In genomic region chr1:64119851-64120250, GRCm38 (mm10) we compare ENCODE assay signal across 8 mouse cellular contexts. TPM values are rescaled to one million over a fixed set of nuclear protein-coding genes. Genes with fewer than 3 reads are reported as not detected.
DNase-seq lines count a peak whose midpoint lies in the region; ATAC-seq and TF ChIP-seq lines count a peak whose summit lies in the region.

No protein-coding gene starts in this region.

- H3K4me2 ChIP-seq in forebrain, postnatal 0 days (ENCODE audit: low read depth) = peak overlapping the region; percentile 73
- H3K4me2 ChIP-seq in hindbrain, embryonic 15.5 days = peak overlapping the region; percentile 71
- H3K4me2 ChIP-seq in midbrain, embryonic 11.5 days = peak overlapping the region; percentile 72

- intact Hi-C loops in left cerebral cortex, postnatal 4 days (cut with DNase I) = loop anchor here (2.0 to 10.0 kb wide), 6 partner anchors 75 to 453 kb away; no protein-coding TSS in a partner anchor

- H3K27ac ChIP-seq in brown adipose tissue, adult 24 weeks (replicated peaks; ENCODE audit: low read depth, low read length) = peak overlapping the region; percentile 99
- H3K27ac ChIP-seq in forebrain, postnatal 0 days (ENCODE audit: low read depth, low read length) = peak overlapping the region; percentile 100
- peak overlapping the region; percentile 100 for H3K27ac ChIP-seq in hindbrain, embryonic 15.5 days (replicated peaks)
- peak overlapping the region; percentile 84 for H3K27ac ChIP-seq in midbrain, embryonic 11.5 days (ENCODE audit: low read depth, low read length)

- H3K36me3 ChIP-seq in erythroblast, embryonic 14.5 days (ENCODE audit: control insufficient read depth) = no peaks in the 10 kb centered on the region
- H3K36me3 ChIP-seq in forebrain, postnatal 0 days (ENCODE audit: insufficient read depth) = no peaks in the 10 kb centered on the region
- no peaks in the 10 kb centered on the region for H3K36me3 ChIP-seq in hindbrain, embryonic 15.5 days
- no peaks in the 10 kb centered on the region for H3K36me3 ChIP-seq in midbrain, embryonic 11.5 days (ENCODE audit: control insufficient read depth, insufficient read depth, low read length)

- no peak for TF ChIP-seq CTCF in forebrain, postnatal 0 days (IDR thresholded peaks at IDR 0.05; ENCODE audit: low read depth)

- peak overlapping the region; percentile 76 for H3K4me3 ChIP-seq in erythroblast, embryonic 14.5 days (replicated peaks)
- peak overlapping the region; percentile 91 for H3K4me3 ChIP-seq in brown adipose tissue, adult 24 weeks (ENCODE audit: insufficient read depth, low read depth, low read length)
- H3K4me3 ChIP-seq in forebrain, postnatal 0 days (ENCODE audit: low read depth, low read length) = peak overlapping the region; percentile 79
- H3K4me3 ChIP-seq in hindbrain, embryonic 15.5 days = peak overlapping the region; percentile 81
- peak overlapping the region; percentile 72 for H3K4me3 ChIP-seq in midbrain, embryonic 11.5 days (ENCODE audit: low read depth, low read length)

- no peak for ATAC-seq in erythroblast, adult 5-6 weeks (replicated peaks; ENCODE audit: low FRiP score, poor library complexity, severe bottlenecking)
- no peak for ATAC-seq in forebrain, postnatal 0 days
- ATAC-seq in hindbrain, embryonic 15.5 days (ENCODE audit: low FRiP score, low read depth) = no peak
- no peak for ATAC-seq in midbrain, embryonic 11.5 days (ENCODE audit: low FRiP score)

- H3K4me1 ChIP-seq in erythroblast, embryonic 14.5 days (ENCODE audit: control insufficient read depth) = peaks cover 41% of the 10 kb centered on the region
- H3K4me1 ChIP-seq in brown adipose tissue, adult 24 weeks (ENCODE audit: control insufficient read depth, insufficient read depth, insufficient read length, low read length) = peaks cover 20% of the 10 kb centered on the region
- H3K4me1 ChIP-seq in forebrain, postnatal 0 days (ENCODE audit: insufficient read depth) = peaks cover 27% of the 10 kb centered on the region
- H3K4me1 ChIP-seq in hindbrain, embryonic 15.5 days (replicated peaks) = peaks cover 49% of the 10 kb centered on the region
- peaks cover 7% of the 10 kb centered on the region for H3K4me1 ChIP-seq in midbrain, embryonic 11.5 days (ENCODE audit: control insufficient read depth, insufficient read depth, low read length)

- peak overlapping the region; percentile 88 for H3K9ac ChIP-seq in forebrain, postnatal 0 days
- peak overlapping the region; percentile 93 for H3K9ac ChIP-seq in hindbrain, embryonic 15.5 days
- H3K9ac ChIP-seq in midbrain, embryonic 11.5 days (ENCODE audit: low read length) = peak overlapping the region; percentile 99

- H3K27me3 ChIP-seq in erythroblast, embryonic 14.5 days (ENCODE audit: control insufficient read depth) = peaks cover 42% of the 10 kb centered on the region
- no peaks in the 10 kb centered on the region for H3K27me3 ChIP-seq in forebrain, postnatal 0 days (ENCODE audit: insufficient read depth, low read length)
- no peaks in the 10 kb centered on the region for H3K27me3 ChIP-seq in hindbrain, embryonic 15.5 days
- H3K27me3 ChIP-seq in midbrain, embryonic 11.5 days (ENCODE audit: control insufficient read depth, insufficient read depth, low read length) = no peaks in the 10 kb centered on the region

- under 1% methylated on average over 8 of the region's 8 CpGs for WGBS in forebrain, postnatal 0 days
- 5% methylated on average over 8 of the region's 8 CpGs for WGBS in hindbrain, embryonic 15.5 days
- WGBS in midbrain, embryonic 11.5 days = 4% methylated on average over 8 of the region's 8 CpGs

- peak; percentile 70 for DNase-seq in forebrain, postnatal 0 days
- peak; percentile 29 for DNase-seq in left cerebral cortex, postnatal 4 days
- peak; percentile 92 for DNase-seq in midbrain, embryonic 11.5 days (ENCODE audit: low spot score, missing footprints)
- DNase-seq in spleen, adult 12 weeks (ENCODE audit: low spot score) = no peak

- no peaks in the 10 kb centered on the region for H3K9me3 ChIP-seq in erythroblast, embryonic 14.5 days (ENCODE audit: control insufficient read depth, low read length)
- no peaks in the 10 kb centered on the region for H3K9me3 ChIP-seq in forebrain, postnatal 0 days (ENCODE audit: low read length)
- H3K9me3 ChIP-seq in hindbrain, embryonic 15.5 days = no peaks in the 10 kb centered on the region
- H3K9me3 ChIP-seq in midbrain, embryonic 11.5 days (ENCODE audit: control insufficient read depth, low read length) = no peaks in the 10 kb centered on the region

RNA-seq across cellular contexts. Expression of gene Klf7, which starts 2.2 kb away (rescaled TPM):
- under 0.01 and 0.05 TPM in 2 replicates for polyA plus RNA-seq in erythroblast, embryonic 14.5 days (2012)
- 6.1 and 7.3 TPM in 2 replicates for total RNA-seq in erythroblast, adult 5-6 weeks (2015; ENCODE audit: low replicate concordance)
- total RNA-seq in erythroblast, adult 5-6 weeks (2017; ENCODE audit: low replicate concordance) = 2.4 and 4.1 TPM in 2 replicates
- polyA plus RNA-seq in brown adipose tissue, adult 24 weeks (2012; ENCODE audit: insufficient read depth, insufficient read length, missing spikeins) = 3.5 and 5.8 TPM in 2 replicates
- 51.4 and 61.5 TPM in 2 replicates for total RNA-seq in forebrain, postnatal 0 days (2014; rRNA removed)
- polyA plus RNA-seq in forebrain, postnatal 0 days (2015; fragmentation: Nextera tagmentation; extraction: Ambion mirVana) = 98.1 and 154 TPM in 2 replicates
- polyA plus RNA-seq in hindbrain, embryonic 15.5 days (2015; fragmentation: Nextera tagmentation; extraction: Ambion mirVana) = 109 and 117 TPM in 2 replicates
- total RNA-seq in left cerebral cortex, postnatal 4 days (2021) = 100 to 1,000 TPM; 153 to 161 TPM
- 30.4 and 32.0 TPM in 2 replicates for polyA plus RNA-seq in midbrain, embryonic 11.5 days (2014; fragmentation: Nextera tagmentation; extraction: Ambion mirVana)
